19 mouse cellular contexts compared by ENCODE assay signal in the genomic region with DNA sequence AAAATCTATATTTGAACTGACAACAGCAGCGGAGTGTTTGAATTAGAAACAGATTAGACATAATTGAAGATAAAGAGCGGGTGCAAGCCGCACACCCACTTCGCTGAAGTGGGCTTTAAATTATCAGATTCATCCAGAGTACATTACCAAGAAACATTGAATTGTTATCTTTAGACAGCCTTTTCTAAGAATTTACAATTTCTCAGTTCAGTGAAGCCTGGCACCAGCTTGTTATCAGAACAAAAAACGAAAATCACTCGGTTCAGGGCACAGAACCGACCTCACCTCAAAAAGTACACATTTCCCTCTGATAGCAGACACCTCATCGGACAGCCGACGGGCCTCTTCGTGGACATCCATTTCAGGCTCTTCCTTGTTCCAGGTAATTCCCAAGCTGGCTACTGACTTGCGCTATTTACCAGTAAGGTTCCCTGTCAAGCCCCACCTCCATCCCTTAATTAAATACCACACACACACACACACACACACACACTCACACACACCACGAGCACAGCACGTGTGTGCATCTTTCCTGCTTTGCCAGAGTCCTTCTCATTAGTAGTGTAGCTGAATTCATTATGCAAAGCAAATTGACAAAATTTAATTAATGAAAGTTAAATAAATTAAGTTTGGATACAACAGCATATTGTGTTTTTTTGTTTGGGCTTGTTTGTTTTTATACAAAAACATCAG.
DNase-seq lines count a peak whose midpoint lies in the region; ATAC-seq and TF ChIP-seq lines count a peak whose summit lies in the region.
"Had no signal": no experiment of that assay in that cellular context is flagged by ENCODE, and none has a peak within 500 bp of the region (broad histone marks: within the 10 kb centered on the region; RNA-seq: fewer than 3 reads in every experiment).

No protein-coding gene starts in this region.

- 55% methylated on average over 14 of the region's 14 CpGs for WGBS in forebrain, embryonic 14.5 days
- WGBS in forebrain, embryonic 10.5 days = 75% methylated on average over 14 of the region's 14 CpGs
- WGBS in liver, embryonic 12.5 days (ENCODE audit: insufficient replicate concordance) = 38% methylated on average over 14 of the region's 14 CpGs
- 51% methylated on average over 14 of the region's 14 CpGs for WGBS in neural tube, embryonic 15.5 days

- ATAC-seq in forebrain, embryonic 14.5 days = peak; percentile 72
- ATAC-seq in liver, embryonic 12.5 days = peak; percentile 80
- no peak for ATAC-seq in neural tube, embryonic 15.5 days (ENCODE audit: low FRiP score)
- ATAC-seq: midbrain, embryonic 16.5 days had no signal

- H3K27ac ChIP-seq in forebrain, embryonic 14.5 days (ENCODE audit: low read depth, low read length) = no peak overlapping the region
- H3K27ac ChIP-seq in forebrain, embryonic 10.5 days = no peak overlapping the region
- peak overlapping the region; percentile 66 for H3K27ac ChIP-seq in MEL (ENCODE audit: control insufficient read depth, low read depth, low read length)
- H3K27ac ChIP-seq in liver, embryonic 12.5 days = no peak overlapping the region
- H3K27ac ChIP-seq in neural tube, embryonic 15.5 days (replicated peaks) = no peak overlapping the region
- H3K27ac ChIP-seq: heart, embryonic 10.5 days; limb, embryonic 13.5 days had no signal

- TF ChIP-seq RAD21 in MEL (IDR thresholded peaks at IDR 0.05; ENCODE audit: low read depth, low read length) = no peak

- peaks cover 5% of the 10 kb centered on the region; the same call in 1 of the 2 replicates for H3K4me1 ChIP-seq in forebrain, embryonic 14.5 days (ENCODE audit: control insufficient read depth, insufficient read depth, low read length)
- peaks cover 13% of the 10 kb centered on the region for H3K4me1 ChIP-seq in forebrain, embryonic 10.5 days
- H3K4me1 ChIP-seq in MEL (ENCODE audit: control insufficient read depth in 1 of 2, insufficient read depth in 2 of 2, low read length in 2 of 2) = peaks cover 0 to 14% of the 10 kb centered on the region in 2 experiments; a peak in 2 of 4 replicates
- H3K4me1 ChIP-seq in liver, embryonic 12.5 days = peaks cover 15% of the 10 kb centered on the region; the same call in 1 of the 2 replicates
- peaks cover 12% of the 10 kb centered on the region for H3K4me1 ChIP-seq in neural tube, embryonic 15.5 days

- TF ChIP-seq EP300 in MEL (IDR thresholded peaks at IDR 0.05; ENCODE audit: low read depth in 1 of 2, low read length in 2 of 2) = peak; percentile 72 to 83

- no peak overlapping the region for H3K9ac ChIP-seq in forebrain, embryonic 14.5 days (ENCODE audit: low read length)
- no peak overlapping the region for H3K9ac ChIP-seq in MEL (ENCODE audit: control insufficient read depth, low read depth, low read length, poor library complexity, severe bottlenecking)
- H3K9ac ChIP-seq in liver, embryonic 12.5 days = no peak overlapping the region
- no peak overlapping the region for H3K9ac ChIP-seq in neural tube, embryonic 15.5 days (replicated peaks)
- H3K9ac ChIP-seq: limb, embryonic 13.5 days had no signal

- no peak for TF ChIP-seq CTCF in MEL (IDR thresholded peaks at IDR 0.05 in 2 of 3, conservative IDR thresholded peaks at IDR 0.05 in 1 of 3; ENCODE audit: control insufficient read depth in 1 of 3, insufficient read depth in 1 of 3, low read depth in 2 of 3, low read length in 3 of 3, poor library complexity in 1 of 3, severe bottlenecking in 1 of 3)

- no peaks in the 10 kb centered on the region for H3K9me3 ChIP-seq in forebrain, embryonic 14.5 days (replicated peaks; ENCODE audit: control insufficient read depth, low read length)
- H3K9me3 ChIP-seq in forebrain, embryonic 10.5 days = peaks cover 9% of the 10 kb centered on the region; the same call in 1 of the 2 replicates
- H3K9me3 ChIP-seq in MEL (replicated peaks; ENCODE audit: insufficient read depth, low read length) = no peaks in the 10 kb centered on the region
- H3K9me3 ChIP-seq in liver, embryonic 12.5 days (replicated peaks) = no peaks in the 10 kb centered on the region
- no peaks in the 10 kb centered on the region for H3K9me3 ChIP-seq in neural tube, embryonic 15.5 days (replicated peaks)

- no peak for TF ChIP-seq POLR2A in MEL (IDR thresholded peaks at IDR 0.05; ENCODE audit: control insufficient read depth in 1 of 2, insufficient read depth in 1 of 2, low read depth in 1 of 2, low read length in 2 of 2, poor library complexity in 1 of 2)

- H3K4me2 ChIP-seq in forebrain, embryonic 14.5 days (ENCODE audit: low read length) = no peak overlapping the region
- peak overlapping the region; percentile 40 for H3K4me2 ChIP-seq in liver, embryonic 12.5 days
- H3K4me2 ChIP-seq in neural tube, embryonic 15.5 days = peak overlapping the region; percentile 46; the same call in 1 of the 2 replicates

- H3K79me2 ChIP-seq in MEL (ENCODE audit: control insufficient read depth, insufficient read depth, low read length, poor library complexity) = no peaks in the 10 kb centered on the region

- H3K36me3 ChIP-seq in forebrain, embryonic 14.5 days (ENCODE audit: control insufficient read depth, insufficient read depth, low read length) = no peaks in the 10 kb centered on the region
- H3K36me3 ChIP-seq in forebrain, embryonic 10.5 days (replicated peaks) = no peaks in the 10 kb centered on the region
- peaks cover 0 to 15% of the 10 kb centered on the region in 2 experiments; a peak in 2 of 4 replicates for H3K36me3 ChIP-seq in MEL (ENCODE audit: control insufficient read depth in 1 of 2, insufficient read depth in 2 of 2, low read length in 2 of 2)
- no peaks in the 10 kb centered on the region for H3K36me3 ChIP-seq in liver, embryonic 12.5 days
- no peaks in the 10 kb centered on the region for H3K36me3 ChIP-seq in neural tube, embryonic 15.5 days
- H3K36me3 ChIP-seq: heart, embryonic 10.5 days; limb, embryonic 13.5 days had no signal

- peak; percentile 62 for DNase-seq in forebrain, embryonic 14.5 days (ENCODE audit: low spot score)
- no peak for DNase-seq in forebrain, embryonic 10.5 days (ENCODE audit: extremely low spot score, low spot score)
- DNase-seq in MEL (ENCODE audit: low read depth, low spot score) (peak; percentile 55), adipocyte (ENCODE audit: low spot score) (no peak)
- DNase-seq in urinary bladder, adult 18-20 months (ENCODE audit: low spot score in 2 of 2) = no peak
- DNase-seq in ovary, postnatal 14 days (ENCODE audit: low spot score) = no peak
- DNase-seq: cerebellum, adult 11-12 months; cerebellum, postnatal 25 days; gastrocnemius, postnatal 36 days; kidney, adult 18-20 months; kidney, postnatal 10 days; right cerebral cortex, postnatal 4 days; thymus, postnatal 4 days had no signal

- peaks cover 4% of the 10 kb centered on the region; the same call in 1 of the 2 replicates for H3K27me3 ChIP-seq in forebrain, embryonic 14.5 days (replicated peaks; ENCODE audit: control insufficient read depth, insufficient read depth, low read length)
- H3K27me3 ChIP-seq in forebrain, embryonic 10.5 days (ENCODE audit: poor library complexity, severe bottlenecking) = peaks cover 40% of the 10 kb centered on the region
- H3K27me3 ChIP-seq in MEL (ENCODE audit: control insufficient read depth in 1 of 2, insufficient read depth in 2 of 2, low read length in 2 of 2) = peaks cover 0 to 1% of the 10 kb centered on the region in 2 experiments; a peak in 2 of 4 replicates
- H3K27me3 ChIP-seq in liver, embryonic 12.5 days (replicated peaks) = peaks cover 43% of the 10 kb centered on the region
- H3K27me3 ChIP-seq in neural tube, embryonic 15.5 days (replicated peaks) = no peaks in the 10 kb centered on the region

- no peak overlapping the region for H3K4me3 ChIP-seq in forebrain, embryonic 14.5 days (ENCODE audit: low read depth, low read length)
- no peak overlapping the region for H3K4me3 ChIP-seq in forebrain, embryonic 10.5 days
- peak overlapping the region; percentile 16 to 29 for H3K4me3 ChIP-seq in MEL (ENCODE audit: control insufficient read depth in 1 of 2, insufficient read depth in 1 of 2, low read depth in 2 of 2, low read length in 2 of 2)
- no peak overlapping the region for H3K4me3 ChIP-seq in liver, embryonic 12.5 days
- H3K4me3 ChIP-seq in neural tube, embryonic 15.5 days (replicated peaks) = no peak overlapping the region
- H3K4me3 ChIP-seq: erythroblast, embryonic 14.5 days; limb, embryonic 13.5 days had no signal

TF ChIP-seq in MEL, 35 proteins besides CTCF, POLR2A, EP300 and RAD21 (continues in another document):
- 0 out of 2 replicates have a peak, but pooled peaks have one; percentile 9 for TF ChIP-seq ZC3H11A (IDR thresholded peaks at IDR 0.05; ENCODE audit: low read depth, low read length)
- no peak for TF ChIP-seq HCFC1 (IDR thresholded peaks at IDR 0.05; ENCODE audit: low read depth, low read length)
- peak; percentile 69; the same call in 1 of the 2 replicates for TF ChIP-seq ETS1 (IDR thresholded peaks at IDR 0.05; ENCODE audit: low read depth, low read length)
- TF ChIP-seq MXI1 (IDR thresholded peaks at IDR 0.05; ENCODE audit: low read depth, low read length) = 0 out of 2 replicates have a peak, but pooled peaks have one; percentile 3
- TF ChIP-seq USF1 (IDR thresholded peaks at IDR 0.05; ENCODE audit: low read depth, low read length) = no peak
- TF ChIP-seq MAFK (IDR thresholded peaks at IDR 0.05; ENCODE audit: borderline replicate concordance, low read depth, low read length) = no peak
- TF ChIP-seq BHLHE40 (IDR thresholded peaks at IDR 0.05; ENCODE audit: borderline replicate concordance, low read depth, low read length) = peak; percentile 30; the same call in 1 of the 2 replicates
- TF ChIP-seq GATA1 (IDR thresholded peaks at IDR 0.05; ENCODE audit: low read depth, low read length) = peak; percentile 73
- TF ChIP-seq NELFE (IDR thresholded peaks at IDR 0.05; ENCODE audit: low read depth, low read length) = no peak
- no peak for TF ChIP-seq UBTF (IDR thresholded peaks at IDR 0.05; ENCODE audit: borderline replicate concordance, insufficient read depth, low read depth, low read length)
- TF ChIP-seq TAL1 (IDR thresholded peaks at IDR 0.05; ENCODE audit: low read length) = peak; percentile 55
- TF ChIP-seq JUND (IDR thresholded peaks at IDR 0.05; ENCODE audit: low read depth, low read length) = no peak
- TF ChIP-seq NRF1 (IDR thresholded peaks at IDR 0.05; ENCODE audit: insufficient read depth, low read depth, low read length, poor library complexity, severe bottlenecking) = no peak
- no peak for TF ChIP-seq POLR2AphosphoS5 (IDR thresholded peaks at IDR 0.05; ENCODE audit: borderline replicate concordance, low read depth, low read length)
- no peak for TF ChIP-seq MYB (IDR thresholded peaks at IDR 0.05; ENCODE audit: low read depth, low read length)
- TF ChIP-seq MAX (IDR thresholded peaks at IDR 0.05; ENCODE audit: low read length) = no peak
- TF ChIP-seq ZKSCAN1 (IDR thresholded peaks at IDR 0.05; ENCODE audit: low read depth, low read length) = no peak
- TF ChIP-seq MEF2A (IDR thresholded peaks at IDR 0.05; ENCODE audit: extremely low read depth, insufficient replicate concordance, low read depth, low read length, poor library complexity, severe bottlenecking) = no peak
- TF ChIP-seq CHD2 (IDR thresholded peaks at IDR 0.05; ENCODE audit: low read length) = no peak
- no peak for TF ChIP-seq SMC3 (IDR thresholded peaks at IDR 0.05; ENCODE audit: low read depth, low read length)

Comparison
In these comparisons a context has a peak if more than half of its experiments do, and no peak if none do; other contexts are left out.
1. DNase-seq: peak in forebrain, embryonic 14.5 days (single experiment) and MEL (single experiment); none in forebrain, embryonic 10.5 days (single experiment), urinary bladder, adult 18-20 months (0 of 2), adipocyte (single experiment) and ovary, postnatal 14 days (single experiment).
2. H3K4me3 ChIP-seq: peak in MEL (2 of 2); none in forebrain, embryonic 14.5 days (single experiment), forebrain, embryonic 10.5 days (single experiment), liver, embryonic 12.5 days (single experiment) and neural tube, embryonic 15.5 days (single experiment).